Mouse (Mus musculus): Measurements from ENCODE around the gene Prorsd1.

Prorsd1 gene

GRCm38 (mm10) chr11:29503948-29504893, 10.6 kb downstream of the Prorsd1 start:
- DNase-seq, result no peak

- DNase-seq, result no peak
Measured at GRCm38 (mm10) chr11:29496962-29497361, 17.9 kb downstream of the Prorsd1 start.

DNA sequence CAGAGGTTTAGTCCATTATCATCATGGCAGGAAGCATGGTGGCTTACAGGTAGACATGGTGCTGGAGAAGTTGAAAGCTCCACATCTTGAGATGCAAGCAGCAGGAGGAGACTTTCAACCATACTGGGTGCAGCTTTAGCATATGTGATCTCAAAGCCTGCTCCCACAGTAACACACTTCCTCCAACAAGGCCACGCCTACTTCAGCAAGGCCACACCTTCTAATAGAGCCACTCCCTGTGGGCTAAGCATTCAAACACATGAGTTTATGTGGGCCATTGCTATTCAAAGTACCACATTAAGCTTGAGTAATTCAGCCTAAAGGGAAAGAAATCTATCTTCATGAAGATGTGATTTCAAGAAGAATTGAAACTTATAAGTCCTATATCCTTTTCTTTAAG, 21.7 kb downstream of the Prorsd1 start:
- DNase-seq, result no peak

- DNase-seq, result no peak
Measured at GRCm38 (mm10) chr11:29474676-29475075, 40.2 kb downstream of the Prorsd1 start.

All from thymus, postnatal 25 days (tissue).